Mouse (Mus musculus): ENCODE measurements around the gene Shmt1. TPM values are rescaled to one million over a fixed set of nuclear protein-coding genes. Genes with fewer than 3 reads are reported as not detected.

Gene Shmt1
- polyA plus RNA-seq, 1 experiment, result 9.6 TPM

DNA sequence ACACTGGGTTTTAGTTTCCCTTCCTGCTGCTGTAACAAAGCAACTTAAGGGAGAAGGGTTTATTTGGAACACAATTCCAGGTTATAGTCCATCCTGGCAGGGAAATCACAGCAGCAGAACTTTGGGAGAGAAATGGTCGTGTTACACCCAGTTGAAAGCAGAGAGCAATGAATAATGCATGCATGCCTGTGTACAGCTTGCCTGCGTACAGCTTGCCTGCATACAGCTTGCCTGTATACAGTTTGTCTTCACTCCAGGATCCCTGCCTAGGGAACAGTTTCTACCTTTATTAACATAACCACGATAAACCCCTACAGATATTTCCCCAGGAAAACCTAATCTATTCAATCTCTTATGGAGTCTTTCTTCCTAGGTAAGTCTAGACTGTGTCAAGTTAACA is 40.7 kb downstream of the Shmt1 start:
- H3K27me3 ChIP-seq (ENCODE audit: control insufficient read depth, insufficient read depth, low read length), result no peaks in the 10 kb centered on the region
- 88% methylated on average over 3 of the region's 3 CpGs for WGBS
- H3K27ac ChIP-seq (ENCODE audit: insufficient read depth, low read length), result no peak overlapping the region
- H3K4me1 ChIP-seq (ENCODE audit: control insufficient read depth, insufficient read depth, insufficient read length), result peaks cover under 1% of the 10 kb centered on the region; the same call in 1 of the 2 replicates
- H3K36me3 ChIP-seq (ENCODE audit: control insufficient read depth, insufficient read depth, low read length), result no peaks in the 10 kb centered on the region
- DNase-seq (ENCODE audit: low read depth in 1 of 2, low spot score in 2 of 2), result no peak
- TF ChIP-seq POLR2A (IDR thresholded peaks at IDR 0.05; ENCODE audit: low read depth, low read length) (no peak), CTCF (IDR thresholded peaks at IDR 0.05; ENCODE audit: extremely low read depth, insufficient read depth, insufficient read length, insufficient replicate concordance) (no peak)
- no peak overlapping the region for H3K4me3 ChIP-seq (ENCODE audit: extremely low read depth, insufficient read depth, insufficient read length)

DNA sequence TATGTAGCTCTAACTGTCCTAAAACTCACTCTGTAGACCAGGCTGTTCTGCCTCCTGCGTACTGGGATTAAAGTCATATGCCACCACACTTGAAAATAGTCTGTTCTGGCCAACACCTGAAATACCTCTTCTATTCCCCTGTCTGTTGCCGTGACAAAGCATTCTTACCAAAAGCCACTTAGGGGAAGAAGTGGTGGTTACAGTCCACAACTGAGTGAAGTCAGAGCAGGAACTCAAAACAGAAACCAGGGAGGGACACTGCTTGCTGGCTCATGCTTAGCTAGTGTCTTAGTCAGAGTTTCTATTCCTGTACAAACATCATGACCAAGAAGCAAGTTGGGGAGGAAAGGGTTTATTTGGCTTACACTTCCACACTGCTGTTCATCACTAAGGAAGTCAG is 42.2 kb downstream of the Shmt1 start:
- WGBS, result 28% methylated on average over 2 of the region's 2 CpGs
- no peak for TF ChIP-seq POLR2A (IDR thresholded peaks at IDR 0.05; ENCODE audit: low read depth, low read length)
- TF ChIP-seq CTCF (IDR thresholded peaks at IDR 0.05; ENCODE audit: extremely low read depth, insufficient read depth, insufficient read length, insufficient replicate concordance), result no peak
- H3K27me3 ChIP-seq (ENCODE audit: control insufficient read depth, insufficient read depth, low read length), result no peaks in the 10 kb centered on the region
- no peak for DNase-seq (ENCODE audit: low read depth in 1 of 2, low spot score in 2 of 2)
- H3K27ac ChIP-seq (ENCODE audit: insufficient read depth, low read length), result no peak overlapping the region
- no peak overlapping the region for H3K4me3 ChIP-seq (ENCODE audit: extremely low read depth, insufficient read depth, insufficient read length)
- H3K4me1 ChIP-seq (ENCODE audit: control insufficient read depth, insufficient read depth, insufficient read length), result no peaks in the 10 kb centered on the region
- H3K36me3 ChIP-seq (ENCODE audit: control insufficient read depth, insufficient read depth, low read length), result no peaks in the 10 kb centered on the region

DNA sequence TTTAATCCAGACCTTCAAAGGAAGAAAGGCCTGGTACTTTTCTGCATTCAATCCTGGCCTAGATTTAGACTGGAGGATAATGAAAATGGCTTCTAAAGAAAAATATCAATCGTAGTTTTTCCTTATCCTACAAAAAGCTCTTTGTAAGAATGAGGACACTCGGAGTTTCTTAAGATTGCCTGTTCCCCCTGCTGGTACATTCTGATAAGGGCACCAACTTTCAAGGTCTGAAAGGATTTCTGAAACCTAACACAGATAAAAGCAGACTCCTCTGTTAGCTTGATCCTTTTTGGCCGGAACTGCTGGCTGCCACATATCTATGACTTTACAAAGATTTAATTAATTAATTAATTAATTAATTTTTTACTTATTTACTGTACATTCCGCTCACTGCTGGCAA is 44.5 kb downstream of the Shmt1 start:
- Histone ChIP-seq H3K36me3 (ENCODE audit: control insufficient read depth, insufficient read depth, low read length) (peaks cover 3% of the 10 kb centered on the region), H3K4me3 (ENCODE audit: extremely low read depth, insufficient read depth, insufficient read length) (no peak overlapping the region), H3K4me1 (ENCODE audit: control insufficient read depth, insufficient read depth, insufficient read length) (no peaks in the 10 kb centered on the region), H3K27me3 (ENCODE audit: control insufficient read depth, insufficient read depth, low read length) (no peaks in the 10 kb centered on the region), H3K27ac (ENCODE audit: insufficient read depth, low read length) (no peak overlapping the region)
- WGBS, result 77% methylated on average over 4 of the region's 4 CpGs
- TF ChIP-seq POLR2A (IDR thresholded peaks at IDR 0.05; ENCODE audit: low read depth, low read length) (no peak), CTCF (IDR thresholded peaks at IDR 0.05; ENCODE audit: extremely low read depth, insufficient read depth, insufficient read length, insufficient replicate concordance) (no peak)
- no peak for DNase-seq (ENCODE audit: low read depth in 1 of 2, low spot score in 2 of 2)

DNA sequence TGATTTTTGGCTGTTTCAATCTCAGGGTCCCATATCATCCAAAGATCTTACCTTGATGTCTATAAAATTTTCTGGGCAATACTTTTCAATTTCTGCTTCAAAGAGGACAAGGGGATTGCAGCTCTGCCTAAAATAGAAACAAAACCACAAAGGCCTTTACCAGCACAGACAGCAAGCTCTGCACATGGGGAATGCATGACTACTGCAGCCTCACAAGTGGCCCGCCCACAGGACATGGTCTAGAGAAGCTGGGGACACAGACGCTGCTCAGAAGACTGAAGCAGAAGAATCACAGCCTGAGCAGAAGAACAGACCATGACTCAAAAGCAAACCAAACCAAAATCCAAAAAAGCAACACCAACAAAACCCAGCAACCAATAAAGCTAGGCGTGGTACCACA is 49.8 kb downstream of the Shmt1 start:
- no peak overlapping the region for H3K27ac ChIP-seq (ENCODE audit: insufficient read depth, low read length)
- H3K4me1 ChIP-seq (ENCODE audit: control insufficient read depth, insufficient read depth, insufficient read length), result no peaks in the 10 kb centered on the region
- TF ChIP-seq POLR2A (IDR thresholded peaks at IDR 0.05; ENCODE audit: low read depth, low read length) (no peak), CTCF (IDR thresholded peaks at IDR 0.05; ENCODE audit: extremely low read depth, insufficient read depth, insufficient read length, insufficient replicate concordance) (no peak)
- no peak for DNase-seq (ENCODE audit: low read depth in 1 of 2, low spot score in 2 of 2)
- no peaks in the 10 kb centered on the region for H3K27me3 ChIP-seq (ENCODE audit: control insufficient read depth, insufficient read depth, low read length)
- WGBS, result 57% methylated on average over 3 of the region's 3 CpGs
- peaks cover 13% of the 10 kb centered on the region for H3K36me3 ChIP-seq (ENCODE audit: control insufficient read depth, insufficient read depth, low read length)
- no peak overlapping the region for H3K4me3 ChIP-seq (ENCODE audit: extremely low read depth, insufficient read depth, insufficient read length)

DNA sequence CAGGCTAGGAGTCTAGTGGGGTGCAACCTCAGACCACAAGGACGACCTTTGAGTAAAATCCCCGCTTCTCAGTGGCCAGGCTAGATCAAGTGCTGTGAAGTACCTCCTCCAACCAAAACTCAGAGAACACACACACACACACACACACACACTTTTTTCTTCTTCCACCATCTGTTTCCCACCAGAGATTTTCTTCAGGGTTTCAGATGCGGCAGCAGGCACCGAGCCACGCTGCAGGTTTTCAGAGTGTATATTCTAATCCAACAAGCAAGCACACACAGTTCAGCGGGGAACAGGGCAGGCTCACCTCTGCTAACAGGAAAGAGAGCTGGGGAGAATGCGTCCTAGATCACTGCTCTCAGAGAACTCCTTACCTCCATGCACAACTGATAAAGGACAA is 55.9 kb downstream of the Shmt1 start:
- peaks cover 18% of the 10 kb centered on the region for H3K36me3 ChIP-seq (ENCODE audit: control insufficient read depth, insufficient read depth, low read length)
- H3K27ac ChIP-seq (ENCODE audit: insufficient read depth, low read length), result no peak overlapping the region
- no peaks in the 10 kb centered on the region for H3K4me1 ChIP-seq (ENCODE audit: control insufficient read depth, insufficient read depth, insufficient read length)
- no peak for DNase-seq (ENCODE audit: low read depth in 1 of 2, low spot score in 2 of 2)
- H3K4me3 ChIP-seq (ENCODE audit: extremely low read depth, insufficient read depth, insufficient read length), result no peak overlapping the region
- no peaks in the 10 kb centered on the region for H3K27me3 ChIP-seq (ENCODE audit: control insufficient read depth, insufficient read depth, low read length)
- no peak for TF ChIP-seq POLR2A (IDR thresholded peaks at IDR 0.05; ENCODE audit: low read depth, low read length)
- TF ChIP-seq CTCF (IDR thresholded peaks at IDR 0.05; ENCODE audit: extremely low read depth, insufficient read depth, insufficient read length, insufficient replicate concordance), result no peak
- WGBS, result 92% methylated on average over 7 of the region's 7 CpGs

DNA sequence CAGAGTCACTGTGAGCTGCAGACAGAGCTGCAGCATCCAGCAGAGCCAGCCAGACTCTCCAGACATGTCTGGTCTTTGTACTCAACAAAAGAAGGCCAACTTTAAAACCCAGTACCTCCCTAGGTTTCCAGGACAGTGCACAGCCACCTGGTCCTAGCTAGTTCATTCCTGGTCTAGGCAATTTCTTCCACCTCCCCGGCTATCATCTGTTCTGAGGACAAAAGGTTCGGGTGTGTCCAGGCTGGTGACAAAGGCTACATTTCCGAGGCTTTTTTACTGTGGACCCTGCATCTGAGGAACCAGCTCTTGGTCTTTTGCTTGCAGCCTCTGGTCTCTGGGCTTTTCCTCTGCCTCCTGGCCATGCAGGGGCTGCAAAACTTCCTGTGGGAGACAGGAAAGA is 71.2 kb downstream of the Shmt1 start:
- Histone ChIP-seq H3K4me3 (ENCODE audit: extremely low read depth, insufficient read depth, insufficient read length) (no peak overlapping the region), H3K27me3 (ENCODE audit: control insufficient read depth, insufficient read depth, low read length) (no peaks in the 10 kb centered on the region), H3K4me1 (ENCODE audit: control insufficient read depth, insufficient read depth, insufficient read length) (peaks cover 10% of the 10 kb centered on the region; the same call in 1 of the 2 replicates), H3K27ac (ENCODE audit: insufficient read depth, low read length) (no peak overlapping the region), H3K36me3 (ENCODE audit: control insufficient read depth, insufficient read depth, low read length) (peaks cover 12% of the 10 kb centered on the region)
- WGBS, result 92% methylated on average over 3 of the region's 3 CpGs
- TF ChIP-seq POLR2A (IDR thresholded peaks at IDR 0.05; ENCODE audit: low read depth, low read length), result no peak
- TF ChIP-seq CTCF (IDR thresholded peaks at IDR 0.05; ENCODE audit: extremely low read depth, insufficient read depth, insufficient read length, insufficient replicate concordance), result no peak
- DNase-seq (ENCODE audit: low read depth in 1 of 2, low spot score in 2 of 2), result no peak

Other genes with a start within 250 kb of the Shmt1 start
- 38.6 and 50.7 TPM in 2 replicates for gene Llgl1, start 112.0 kb downstream of the Shmt1 start, polyA plus RNA-seq (2012; rRNA removed)
- 164 and 199 TPM in 2 replicates for gene Flii, start 84.5 kb downstream of the Shmt1 start, polyA plus RNA-seq (2012; rRNA removed)
- gene Mief2, start 83.3 kb downstream of the Shmt1 start, polyA plus RNA-seq (2012; rRNA removed), result 12.8 and 14.6 TPM in 2 replicates
- gene Top3a, start 34.4 kb downstream of the Shmt1 start, polyA plus RNA-seq (2012; rRNA removed), result 7.3 and 9.5 TPM in 2 replicates
- 12.2 and 12.5 TPM in 2 replicates for gene Smcr8, start 34.2 kb downstream of the Shmt1 start, polyA plus RNA-seq (2012; rRNA removed)
- gene Dhrs7b, start 18.9 kb upstream of the Shmt1 start, polyA plus RNA-seq (2012; rRNA removed), result 5.6 and 6.0 TPM in 2 replicates
- 32.5 and 37.8 TPM in 2 replicates for gene Tmem11, start 67.6 kb upstream of the Shmt1 start, polyA plus RNA-seq (2012; rRNA removed)
- 23.2 and 27.1 TPM in 2 replicates for gene Natd1, start 103.0 kb upstream of the Shmt1 start, polyA plus RNA-seq (2012; rRNA removed)
- gene Map2k3, start 120.3 kb upstream of the Shmt1 start, polyA plus RNA-seq (2012; rRNA removed), result 22.0 and 23.2 TPM in 2 replicates
- gene Kcnj12, start 210.8 kb upstream of the Shmt1 start, polyA plus RNA-seq (2012; rRNA removed), result 0.06 TPM in 2 replicates